Mouse (Mus musculus): ENCODE results near the gene Ddx6. TPM values are rescaled to one million over a fixed set of nuclear protein-coding genes. Genes with fewer than 3 reads are reported as not detected.

Ddx6 gene
- total RNA-seq, 2 experiments from 2014 or later, result 99.3 to 101 TPM

GRCm38 (mm10) chr9:44685346-44686330 is 80.9 kb downstream of the Ddx6 start:
- peak; percentile 68 to 78 for DNase-seq (ENCODE audit: low spot score in 2 of 2)

GRCm38 (mm10) chr9:44686638-44687037 is 81.9 kb downstream of the Ddx6 start:
- no peak for DNase-seq (ENCODE audit: low spot score in 2 of 2)

- DNase-seq (ENCODE audit: low spot score in 2 of 2), result no peak
Measured at GRCm38 (mm10) chr9:44688013-44688412, 83.3 kb downstream of the Ddx6 start.

Other genes with a start within 250 kb of the Ddx6 start
- gene Vps11, start 243.2 kb upstream of the Ddx6 start, total RNA-seq (2021), result 10 to 100 TPM; 25.4 to 27.9 TPM
- 10 to 100 TPM; 49.2 to 51.3 TPM for gene Hyou1, start 225.4 kb upstream of the Ddx6 start, total RNA-seq (2021)
- gene Slc37a4, start 208.0 kb upstream of the Ddx6 start, total RNA-seq (2021), result 10 to 100 TPM; 58.2 to 68.3 TPM
- gene Rps25, start 197.8 kb upstream of the Ddx6 start, total RNA-seq (2021), result 1,000 to 10,000 TPM; 1,491 to 1,513 TPM
- 10 to 100 TPM; 43.2 to 43.5 TPM for gene Trappc4, start 197.3 kb upstream of the Ddx6 start, total RNA-seq (2021)
- 10 to 100 TPM in 1 of 2 experiments, 1 to 10 TPM in 1; 10.0 to 17.3 TPM for gene Ccdc84, start 186.3 kb upstream of the Ddx6 start, total RNA-seq (2021)
- gene Foxr1, start 163.8 kb upstream of the Ddx6 start, total RNA-seq (2021), result not detected
- gene Upk2, start 149.9 kb upstream of the Ddx6 start, total RNA-seq (2021), result under 1 TPM; 0.69 to 0.91 TPM
- gene Bcl9l, start 122.1 kb upstream of the Ddx6 start, total RNA-seq (2021), result 100 to 1,000 TPM; 126 to 131 TPM
- gene Cxcr5, start 43.0 kb upstream of the Ddx6 start, total RNA-seq (2021), result under 1 TPM; 0.10 TPM
- gene Treh, start 68.3 kb downstream of the Ddx6 start, total RNA-seq (2021), result not detected
- 100 to 1,000 TPM; 104 to 123 TPM for gene Phldb1, start 130.3 kb downstream of the Ddx6 start, total RNA-seq (2021)
- 100 to 1,000 TPM; 124 to 142 TPM for gene Arcn1, start 163.0 kb downstream of the Ddx6 start, total RNA-seq (2021)
- 10 to 100 TPM; 65.9 to 69.5 TPM for gene Ift46, start 163.0 kb downstream of the Ddx6 start, total RNA-seq (2021)
- gene Tmem25, start 194.4 kb downstream of the Ddx6 start, total RNA-seq (2021), result 1 to 10 TPM; 8.0 to 9.6 TPM
- gene Ttc36, start 198.2 kb downstream of the Ddx6 start, total RNA-seq (2021), result 1 to 10 TPM in 1 of 2 experiments, under 1 TPM in 1; 0.86 to 2.2 TPM